Mouse (Mus musculus): ENCODE results near the gene Cdc42se2.

The Cdc42se2 gene

GRCm38 (mm10) chr11:54787488-54788474 lies at the start of gene Cdc42se2:
TSS of gene Cdc42se2 (minus strand) at chr11:54787675.
- DNase-seq (ENCODE audit: low spot score) = peak; percentile 92

GRCm38 (mm10) chr11:54836106-54836505 lies 48.6 kb upstream of the Cdc42se2 start:
- peak; percentile 17 for DNase-seq (ENCODE audit: low spot score)

GRCm38 (mm10) chr11:54834596-54834995 lies 47.1 kb upstream of the Cdc42se2 start:
- DNase-seq (ENCODE audit: low spot score) = no peak

- no peak for DNase-seq (ENCODE audit: low spot score)
These were observed 46.4 kb upstream of the Cdc42se2 start for GRCm38 (mm10) chr11:54833833-54834232.

- no peak for DNase-seq (ENCODE audit: low spot score)
These were observed 39.3 kb upstream of the Cdc42se2 start for GRCm38 (mm10) chr11:54826819-54827218.

- DNase-seq (ENCODE audit: low spot score) = no peak
These were observed 38.3 kb upstream of the Cdc42se2 start for GRCm38 (mm10) chr11:54825774-54826173.

- DNase-seq (ENCODE audit: low spot score) = no peak
These were observed 36.0 kb upstream of the Cdc42se2 start for GRCm38 (mm10) chr11:54823467-54823866.

GRCm38 (mm10) chr11:54819489-54819888 lies 32.0 kb upstream of the Cdc42se2 start:
- peak; percentile 41 for DNase-seq (ENCODE audit: low spot score)

- DNase-seq (ENCODE audit: low spot score) = peak; percentile 15
These were observed 30.0 kb upstream of the Cdc42se2 start for GRCm38 (mm10) chr11:54817449-54817848.

- no peak for DNase-seq (ENCODE audit: low spot score)
These were observed 28.2 kb upstream of the Cdc42se2 start for GRCm38 (mm10) chr11:54815659-54816058.

GRCm38 (mm10) chr11:54812812-54813516 lies 25.5 kb upstream of the Cdc42se2 start:
- no peak for DNase-seq (ENCODE audit: low spot score)

GRCm38 (mm10) chr11:54812314-54812713 lies 24.8 kb upstream of the Cdc42se2 start:
- no peak for DNase-seq (ENCODE audit: low spot score)

- no peak for DNase-seq (ENCODE audit: low spot score)
These were observed 23.6 kb upstream of the Cdc42se2 start for GRCm38 (mm10) chr11:54811054-54811453.

GRCm38 (mm10) chr11:54809582-54809981 lies 22.1 kb upstream of the Cdc42se2 start:
- DNase-seq (ENCODE audit: low spot score) = no peak

- no peak for DNase-seq (ENCODE audit: low spot score)
These were observed 20.7 kb upstream of the Cdc42se2 start for GRCm38 (mm10) chr11:54808177-54808576.

- DNase-seq (ENCODE audit: low spot score) = no peak
These were observed 20.2 kb upstream of the Cdc42se2 start for GRCm38 (mm10) chr11:54807669-54808068.

- no peak for DNase-seq (ENCODE audit: low spot score)
These were observed 19.4 kb upstream of the Cdc42se2 start for GRCm38 (mm10) chr11:54806891-54807290.

GRCm38 (mm10) chr11:54805196-54805595 lies 17.7 kb upstream of the Cdc42se2 start:
- DNase-seq (ENCODE audit: low spot score) = no peak

- DNase-seq (ENCODE audit: low spot score) = no peak
These were observed 15.1 kb upstream of the Cdc42se2 start for GRCm38 (mm10) chr11:54802621-54803020.

GRCm38 (mm10) chr11:54801791-54802558 lies 14.5 kb upstream of the Cdc42se2 start:
- DNase-seq (ENCODE audit: low spot score) = no peak

- no peak for DNase-seq (ENCODE audit: low spot score)
These were observed 9.1 kb upstream of the Cdc42se2 start for GRCm38 (mm10) chr11:54796551-54796950.

GRCm38 (mm10) chr11:54794678-54795077 lies 7.2 kb upstream of the Cdc42se2 start:
- no peak for DNase-seq (ENCODE audit: low spot score)

Measured in ovary, adult 18-20 months (tissue).